Mouse (Mus musculus) T-cell, adult 2 months (primary cell): Measurements from ENCODE around the gene Rad51.

Experiments
- DNase-seq: peaks from one replicate; pipeline ENCODE4 v3.0.0; 2022; ENCODE audit warnings: low spot score

Rad51 gene

DNA sequence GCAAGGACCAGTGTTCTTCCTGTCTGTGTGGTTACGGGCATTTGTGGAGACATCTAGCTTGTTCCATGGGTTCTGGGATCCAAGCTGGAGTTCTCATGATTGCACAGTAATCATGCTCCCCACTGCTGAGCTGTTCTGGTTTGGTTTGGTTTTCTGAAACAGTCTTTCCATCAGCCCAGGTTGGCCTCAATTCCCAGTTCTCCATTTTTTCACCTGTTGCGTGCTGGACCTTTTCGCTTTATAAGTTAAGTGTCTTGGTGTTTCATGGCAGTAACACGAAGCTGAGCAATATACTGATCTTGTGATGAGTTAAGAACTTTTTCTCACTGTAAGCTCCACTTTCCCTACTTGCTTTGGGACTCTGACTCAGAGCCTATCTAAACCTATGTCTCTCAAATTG is 51.4 kb downstream of the Rad51 start:
- DNase-seq, result no peak

DNA sequence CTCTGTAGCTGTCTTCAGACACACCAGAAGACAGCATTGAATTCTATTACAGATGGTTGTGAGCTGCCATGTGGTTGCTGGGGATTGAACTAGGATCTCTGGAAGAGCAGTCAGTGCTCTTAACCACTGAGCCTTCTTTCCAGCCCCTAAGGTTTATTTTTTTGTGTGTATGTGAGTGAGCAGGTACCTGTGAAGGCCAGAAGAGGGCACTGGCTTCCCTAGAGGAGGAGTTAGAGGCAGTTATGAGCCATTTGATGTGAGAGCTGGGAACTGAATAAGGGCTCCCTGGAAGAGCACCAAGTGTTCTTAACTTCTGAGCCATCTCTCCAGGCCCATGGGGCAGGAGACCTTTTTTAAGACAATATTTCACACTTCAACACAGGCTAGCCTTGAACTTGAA is 52.8 kb downstream of the Rad51 start:
- no peak for DNase-seq

DNA sequence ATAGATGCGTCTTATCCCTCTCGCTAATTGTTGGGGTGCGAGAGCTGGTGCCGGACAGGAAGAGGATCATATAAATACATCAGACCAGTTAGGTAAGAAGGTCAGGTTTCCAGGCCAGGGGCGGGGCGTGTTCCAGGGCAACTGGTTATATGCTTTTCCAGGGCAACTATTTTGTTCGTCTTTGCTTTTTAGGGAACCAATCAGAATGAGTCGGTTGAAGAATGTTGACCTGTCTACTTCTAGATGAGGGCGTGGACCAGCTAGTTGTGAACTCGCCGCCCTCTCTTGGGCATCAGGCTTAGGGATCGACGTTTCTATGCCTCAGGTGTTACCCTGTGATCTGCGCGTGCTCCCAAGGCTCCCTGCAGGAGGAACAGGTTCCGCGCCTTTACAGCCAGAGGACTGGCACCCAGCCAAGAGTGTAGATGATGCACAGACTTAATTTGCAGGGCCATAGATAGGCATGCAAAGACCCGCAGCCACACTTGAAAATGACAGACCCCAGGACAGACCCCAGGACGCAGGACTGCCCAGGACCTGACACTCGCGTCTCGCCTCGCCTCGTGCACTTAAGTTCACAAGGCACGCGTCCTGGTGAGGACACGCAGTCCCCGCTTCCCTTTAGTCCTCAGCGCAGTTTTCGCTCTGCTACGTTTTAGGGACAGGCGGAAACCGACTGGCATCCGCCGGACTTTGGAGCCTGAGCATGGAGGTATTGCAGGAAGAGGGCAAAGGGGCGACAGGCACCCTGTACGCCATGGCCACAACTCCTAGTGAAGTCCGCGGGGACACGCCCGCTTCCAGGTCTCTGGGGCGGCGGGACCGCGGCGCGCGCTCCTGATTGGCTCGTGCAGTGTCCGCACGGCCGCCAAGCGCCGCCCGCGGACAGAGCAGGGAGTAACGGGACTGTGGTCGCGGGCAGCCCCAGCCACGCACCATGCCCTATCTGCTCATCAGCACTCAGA is 54.6 kb downstream of the Rad51 start, which contains the start of gene Gchfr:
TSS of gene Gchfr (plus strand) at position 873 of the 965 bp plus-strand sequence.
- DNase-seq, result peak; percentile 10

- DNase-seq, result no peak
Observed at GRCm38 (mm10) chr2:119167866-119168256, 55.3 kb downstream of the Rad51 start.

DNA sequence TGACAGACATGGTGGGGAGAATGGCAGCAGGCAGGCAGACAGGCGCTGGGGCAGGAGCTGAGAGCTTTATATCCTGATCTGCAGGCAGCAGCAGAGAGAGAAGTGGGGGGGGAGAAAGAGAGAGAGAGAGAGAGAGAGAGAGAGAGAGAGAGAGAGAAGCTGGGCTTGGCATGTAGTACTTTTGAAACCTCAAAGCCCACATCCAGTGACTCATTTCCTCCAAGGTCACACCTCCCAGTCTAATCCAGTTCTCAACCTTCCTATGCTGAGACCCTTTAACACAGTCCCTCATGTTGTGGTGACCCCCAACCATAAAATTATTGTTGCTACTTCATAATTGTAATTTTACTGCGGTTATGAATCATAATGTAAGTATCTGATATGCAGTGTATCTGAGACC is 57.7 kb downstream of the Rad51 start:
- DNase-seq, result no peak

DNA sequence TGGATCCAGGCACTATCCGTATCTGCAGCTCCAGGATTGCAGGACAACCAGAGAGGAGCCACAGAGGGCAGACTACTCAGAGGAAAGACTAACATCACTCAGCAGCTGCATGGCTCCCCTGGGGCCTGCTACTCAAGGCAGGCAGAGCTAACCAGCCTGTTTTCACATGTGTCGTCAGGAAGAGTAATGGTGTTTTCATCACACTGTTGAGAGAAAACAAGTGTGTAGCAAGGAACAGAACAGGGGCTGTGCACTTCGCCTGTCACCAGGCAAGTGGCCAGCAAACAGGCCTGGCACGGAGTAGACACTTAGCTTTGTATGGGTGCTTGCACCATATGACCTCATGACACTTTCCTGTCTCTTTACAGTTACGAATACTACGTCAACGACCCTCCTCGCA is 59.0 kb downstream of the Rad51 start:
- DNase-seq, result no peak

- DNase-seq, result no peak
Observed at GRCm38 (mm10) chr2:119172446-119172845, 59.9 kb downstream of the Rad51 start.

DNA sequence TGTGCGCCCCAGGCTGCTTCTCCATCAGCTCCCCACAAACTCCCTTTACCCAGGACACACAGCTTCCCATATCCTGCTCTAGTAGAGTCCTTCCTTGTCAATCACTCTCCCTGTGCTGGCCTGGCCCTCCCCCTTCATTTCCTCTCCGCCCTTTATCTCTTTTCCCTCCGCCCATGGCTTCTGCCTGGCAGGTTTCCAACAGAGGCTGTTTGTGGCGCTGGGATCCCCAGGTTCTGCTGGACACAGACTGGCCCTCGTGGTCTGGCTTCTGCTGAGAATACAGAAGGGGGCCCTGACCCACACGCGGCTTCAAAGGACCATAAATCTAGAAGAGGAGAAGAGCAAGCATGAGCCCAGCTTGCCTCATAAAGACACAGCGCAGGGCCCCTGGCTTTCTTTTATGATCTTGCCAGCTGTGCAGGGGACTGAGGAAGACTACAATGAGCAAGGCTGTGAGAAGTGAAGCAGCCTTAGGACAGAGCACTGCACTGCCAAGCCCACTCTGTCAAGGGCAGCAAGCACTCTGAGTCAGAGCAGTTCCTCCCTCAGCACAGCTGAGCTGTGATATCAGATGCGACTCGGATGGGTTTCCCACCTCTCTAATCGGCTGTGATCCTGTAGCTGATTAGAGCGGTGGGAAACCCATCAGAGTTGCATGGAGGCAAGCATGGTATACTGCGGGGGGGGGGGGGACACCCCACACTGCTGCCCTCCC is 60.4 kb downstream of the Rad51 start:
- DNase-seq, result no peak

DNA sequence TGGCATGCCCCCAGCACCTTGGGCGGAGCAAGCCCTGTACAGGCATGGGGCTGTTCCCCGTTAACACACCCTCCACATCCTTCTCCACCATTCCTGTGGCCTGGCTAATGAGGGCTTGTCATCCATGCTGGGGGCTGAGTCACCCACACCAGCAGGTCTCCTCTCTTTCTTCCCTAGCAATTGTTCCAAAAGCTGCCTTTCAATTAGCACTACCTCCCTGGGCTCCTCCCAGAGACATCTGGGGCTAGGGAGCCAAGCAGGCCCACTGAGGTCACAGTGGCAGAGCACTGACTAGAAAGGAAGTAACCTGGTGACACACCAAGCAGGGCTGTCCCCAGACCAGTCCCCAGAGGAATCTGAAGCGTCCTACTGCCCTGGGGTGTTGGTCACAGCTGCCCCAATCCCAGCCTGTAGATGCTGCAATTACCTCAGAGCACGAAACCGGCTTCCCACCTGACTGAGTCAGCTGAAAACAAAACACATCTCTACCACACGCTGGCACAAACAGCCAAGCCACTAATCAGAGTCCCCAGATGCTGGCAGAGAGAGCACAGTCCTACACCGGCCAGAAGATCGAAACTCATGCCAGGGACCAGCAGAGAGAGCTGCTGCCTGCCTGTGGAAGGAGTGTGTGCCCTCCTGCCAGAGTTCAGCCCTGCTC is 61.5 kb downstream of the Rad51 start, which contains the start of gene Gm14137:
TSS of gene Gm14137 (plus strand) at position 519 of the 661 bp plus-strand sequence.
- DNase-seq, result no peak

DNA sequence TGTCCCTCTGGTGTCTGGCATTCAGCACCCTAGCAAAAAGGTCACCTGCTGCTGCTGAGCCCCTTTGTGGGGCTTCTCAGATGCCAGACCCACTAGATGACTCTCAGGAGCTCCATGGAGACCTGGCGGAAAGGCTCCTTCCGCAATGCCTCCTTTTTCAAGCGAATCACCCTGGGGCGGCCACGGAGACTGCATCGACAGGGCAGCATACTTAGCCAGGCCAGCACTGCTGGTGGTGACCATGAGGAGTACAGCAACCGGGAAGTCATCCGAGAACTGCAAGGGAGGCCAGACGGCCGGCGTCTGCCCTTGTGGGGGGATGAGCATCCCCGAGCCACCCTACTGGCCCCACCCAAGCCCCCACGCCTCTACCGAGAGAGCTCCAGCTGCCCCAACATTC is 62.3 kb downstream of the Rad51 start:
- DNase-seq, result no peak

GRCm38 (mm10) chr2:119175614-119176013 is 63.0 kb downstream of the Rad51 start:
- no peak for DNase-seq

GRCm38 (mm10) chr2:119176761-119177160 is 64.2 kb downstream of the Rad51 start:
- no peak for DNase-seq

DNA sequence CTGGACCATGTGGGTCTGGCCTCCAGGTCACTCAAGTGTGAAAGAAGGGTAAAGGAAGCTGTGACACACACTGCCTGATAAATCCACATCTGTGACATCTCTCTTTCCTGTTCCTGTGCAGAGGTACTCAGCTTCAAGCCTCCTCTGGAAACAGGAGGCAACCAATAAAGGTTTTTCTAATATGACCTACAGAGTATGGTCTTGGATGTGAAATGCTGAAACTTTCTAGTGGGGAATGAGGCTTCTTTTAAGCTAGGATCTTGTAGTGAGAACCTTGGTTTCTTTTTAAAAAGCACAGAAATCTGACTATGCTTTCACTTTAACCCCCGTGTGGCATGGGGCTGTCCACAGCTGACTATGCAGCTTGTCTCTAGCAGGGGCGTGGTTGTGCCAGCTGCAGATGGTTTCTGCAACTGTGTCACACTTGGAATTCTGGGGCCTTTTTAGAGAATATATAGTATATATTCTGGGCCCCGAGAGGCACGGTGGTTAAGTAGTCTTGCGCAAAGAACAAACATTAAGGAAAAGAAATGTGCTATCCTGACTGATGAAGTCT is 64.9 kb downstream of the Rad51 start:
- DNase-seq, result no peak

DNA sequence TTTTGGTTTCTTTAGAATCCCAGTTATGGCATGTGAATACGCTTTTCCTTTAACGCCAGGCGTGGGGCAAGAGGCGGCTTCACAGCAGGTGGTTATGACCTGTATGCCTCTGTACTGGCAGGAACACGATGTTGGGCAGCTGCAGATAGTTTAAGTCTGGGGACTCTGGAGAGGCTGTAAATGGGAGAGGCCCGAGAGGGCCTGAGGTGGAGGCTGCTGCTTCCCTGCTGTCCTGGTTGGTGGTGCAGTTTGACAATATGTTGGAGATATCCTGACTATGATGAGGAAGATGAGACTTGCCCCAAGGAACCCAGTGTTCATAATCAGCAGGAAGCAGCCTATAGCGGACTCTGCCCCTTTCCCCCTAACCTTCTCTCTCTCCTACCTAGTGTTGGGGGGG is 70.3 kb downstream of the Rad51 start:
- no peak for DNase-seq

- DNase-seq, result peak; percentile 78
Observed at GRCm38 (mm10) chr2:119189029-119189710, 76.6 kb downstream of the Rad51 start.

GRCm38 (mm10) chr2:119190969-119191368 is 78.4 kb downstream of the Rad51 start:
- DNase-seq, result no peak

DNA sequence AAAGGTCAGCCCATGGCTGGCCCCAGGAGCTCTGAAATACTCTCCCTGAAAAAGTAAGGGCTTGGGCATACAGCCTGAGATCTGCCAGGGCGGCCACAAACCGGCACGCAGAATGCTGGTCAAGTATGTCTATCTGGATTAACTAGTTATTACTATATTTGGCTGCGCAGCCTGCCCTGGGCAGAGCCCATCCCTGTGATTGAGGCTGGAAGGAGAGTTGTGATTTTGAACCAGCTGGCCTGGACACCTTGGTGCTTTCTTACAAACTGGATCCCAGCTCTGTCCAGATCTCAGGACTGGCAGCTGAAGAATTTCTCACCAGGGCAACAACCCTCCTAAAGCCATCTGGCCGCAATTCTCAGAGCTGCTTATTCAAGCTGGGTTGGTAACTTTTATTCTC is 81.5 kb downstream of the Rad51 start:
- DNase-seq, result no peak

- no peak for DNase-seq
Observed at GRCm38 (mm10) chr2:119196316-119197108, 83.9 kb downstream of the Rad51 start.
